Mouse (Mus musculus): Measurements from ENCODE around the gene Gpr153. TPM values are rescaled to one million over a fixed set of nuclear protein-coding genes. Genes with fewer than 3 reads are reported as not detected.

The Gpr153 gene
- polyA plus RNA-seq, 1 experiment from 2014 or later: 5.2 TPM

DNA sequence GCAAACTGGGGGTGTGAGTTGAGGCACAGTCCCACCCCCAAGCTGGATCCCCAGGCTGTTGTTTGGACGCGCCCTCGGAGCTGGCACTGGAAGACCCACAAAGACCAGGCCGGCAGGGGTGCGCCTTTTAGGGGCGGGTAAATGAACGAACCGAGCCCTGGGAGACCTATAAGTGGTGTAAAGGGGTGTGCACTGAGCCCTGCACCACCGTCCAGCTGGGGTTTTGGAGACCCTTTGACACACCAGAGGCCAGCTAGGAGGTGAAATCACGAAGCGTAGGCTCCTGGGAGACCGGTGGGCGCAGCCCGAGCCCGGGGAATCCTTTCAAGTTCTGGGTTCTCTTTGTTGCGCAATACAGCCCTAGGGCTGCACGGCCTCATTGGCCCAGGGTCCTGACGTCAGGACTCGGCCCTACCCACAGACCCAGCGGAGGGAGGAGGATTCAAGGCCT lies 674 bp downstream of the Gpr153 start:
- no peak for TF ChIP-seq CTCF (IDR thresholded peaks at IDR 0.05; ENCODE audit: low read depth)
- Histone ChIP-seq H3K36me3 (ENCODE audit: insufficient read depth, low read length) (no peaks in the 10 kb centered on the region), H3K4me2 (ENCODE audit: low read length) (peak overlapping the region; percentile 91), H3K27ac (no peak overlapping the region), H3K9ac (ENCODE audit: low read depth, low read length) (peak overlapping the region; percentile 58), H3K4me1 (replicated peaks; ENCODE audit: insufficient read depth, low read length) (peaks cover 13% of the 10 kb centered on the region; the same call in 1 of the 2 replicates), H3K9me3 (replicated peaks; ENCODE audit: low read length) (no peaks in the 10 kb centered on the region), H3K4me3 (replicated peaks; ENCODE audit: low read depth, low read length) (peak overlapping the region; percentile 57), H3K27me3 (ENCODE audit: insufficient read depth, low read length) (no peaks in the 10 kb centered on the region)
- no peak for DNase-seq (ENCODE audit: low spot score)
- WGBS: 1% methylated on average over 20 of the region's 20 CpGs
- ATAC-seq (replicated peaks; ENCODE audit: low FRiP score, low read depth): 0 out of 2 replicates have a peak, but pooled peaks have one; percentile 19

DNA sequence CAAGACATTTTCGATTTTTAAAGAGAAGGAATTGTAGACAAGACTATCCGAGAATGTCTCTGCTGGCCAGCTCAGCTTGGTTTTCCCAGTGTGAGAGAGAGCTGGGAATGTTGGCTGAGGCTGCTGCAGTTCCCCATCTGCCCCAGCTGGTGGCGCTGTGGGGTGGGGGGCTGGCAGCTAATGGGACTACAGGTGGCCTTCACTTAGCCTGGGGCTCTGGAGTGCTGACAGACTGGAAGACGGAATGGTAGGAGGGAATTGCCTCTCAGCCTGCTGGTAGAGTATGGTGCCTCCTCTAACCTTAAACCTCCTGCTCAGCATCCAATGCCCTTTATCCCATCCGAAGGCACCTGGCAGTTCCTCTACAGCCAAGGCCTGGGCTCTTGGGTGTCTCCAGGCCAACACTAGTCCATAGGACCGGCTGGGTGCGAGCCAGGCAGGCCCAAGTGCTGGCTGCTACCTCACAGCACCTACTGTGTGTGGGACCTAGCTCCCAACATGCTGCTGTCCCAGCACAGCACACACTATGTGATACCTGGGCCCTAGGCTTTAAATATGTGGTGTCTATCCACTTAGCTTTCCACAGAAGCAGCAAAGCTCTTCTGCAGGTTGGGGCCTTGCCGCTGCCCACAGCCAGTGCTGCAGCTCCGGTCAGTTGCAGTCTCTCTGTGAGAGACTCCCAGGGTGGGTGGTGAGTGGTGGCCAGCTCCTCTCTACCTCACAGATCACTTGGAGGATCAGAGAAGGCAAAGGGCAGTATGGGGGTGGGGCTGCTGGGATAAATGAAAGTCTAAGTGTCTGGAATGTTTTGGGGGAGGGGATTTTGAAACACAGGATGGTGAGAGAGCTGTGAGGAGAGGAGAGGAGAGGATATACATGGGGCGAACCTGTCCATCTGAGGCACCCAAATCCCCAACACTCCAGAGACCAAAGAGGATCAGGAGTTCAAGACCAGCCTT lies 2.6 kb downstream of the Gpr153 start:
- Histone ChIP-seq H3K4me3 (replicated peaks; ENCODE audit: low read depth, low read length) (no peak overlapping the region), H3K9me3 (replicated peaks; ENCODE audit: low read length) (no peaks in the 10 kb centered on the region), H3K4me1 (replicated peaks; ENCODE audit: insufficient read depth, low read length) (peaks cover 13% of the 10 kb centered on the region; the same call in 1 of the 2 replicates), H3K27ac (no peak overlapping the region), H3K36me3 (ENCODE audit: insufficient read depth, low read length) (no peaks in the 10 kb centered on the region), H3K9ac (ENCODE audit: low read depth, low read length) (no peak overlapping the region), H3K4me2 (ENCODE audit: low read length) (no peak overlapping the region), H3K27me3 (ENCODE audit: insufficient read depth, low read length) (no peaks in the 10 kb centered on the region)
- ATAC-seq (replicated peaks; ENCODE audit: low FRiP score, low read depth): no peak
- peak; percentile 71 for TF ChIP-seq CTCF (IDR thresholded peaks at IDR 0.05; ENCODE audit: low read depth)
- WGBS: 56% methylated on average over 10 of the region's 10 CpGs
- no peak for DNase-seq (ENCODE audit: low spot score)

DNA sequence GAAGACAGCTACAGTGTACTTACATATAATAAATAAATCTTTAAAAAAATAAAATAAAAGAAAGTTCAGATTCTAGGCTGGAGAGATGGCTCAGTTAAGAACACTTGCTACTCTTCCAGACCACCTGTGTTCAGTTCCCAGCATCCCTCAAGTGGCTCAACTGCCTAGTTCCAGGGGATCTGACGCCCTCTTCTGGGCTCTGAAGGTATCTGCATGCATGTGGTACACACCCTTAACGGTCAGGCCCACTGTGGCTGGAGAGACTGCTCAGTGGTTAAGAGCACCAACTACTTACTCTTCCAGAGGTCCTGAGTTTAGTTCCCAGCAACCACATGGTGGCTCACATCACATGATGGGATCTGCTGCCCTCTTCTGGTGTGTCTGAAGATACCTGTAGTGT lies 3.9 kb downstream of the Gpr153 start:
- ATAC-seq (replicated peaks; ENCODE audit: low FRiP score, low read depth) (no peak), DNase-seq (ENCODE audit: low spot score) (no peak)
- no peak overlapping the region for H3K4me2 ChIP-seq (ENCODE audit: low read length)
- H3K27ac ChIP-seq: no peak overlapping the region
- H3K27me3 ChIP-seq (ENCODE audit: insufficient read depth, low read length): peaks cover 12% of the 10 kb centered on the region
- H3K9ac ChIP-seq (ENCODE audit: low read depth, low read length): no peak overlapping the region
- no peaks in the 10 kb centered on the region for H3K9me3 ChIP-seq (replicated peaks; ENCODE audit: low read length)
- WGBS: 67% methylated on average over 2 of the region's 2 CpGs
- H3K4me1 ChIP-seq (replicated peaks; ENCODE audit: insufficient read depth, low read length): peaks cover 9% of the 10 kb centered on the region; the same call in 1 of the 2 replicates
- H3K36me3 ChIP-seq (ENCODE audit: insufficient read depth, low read length): no peaks in the 10 kb centered on the region
- peak; percentile 15; the same call in 1 of the 2 replicates for TF ChIP-seq CTCF (IDR thresholded peaks at IDR 0.05; ENCODE audit: low read depth)
- H3K4me3 ChIP-seq (replicated peaks; ENCODE audit: low read depth, low read length): no peak overlapping the region

DNA sequence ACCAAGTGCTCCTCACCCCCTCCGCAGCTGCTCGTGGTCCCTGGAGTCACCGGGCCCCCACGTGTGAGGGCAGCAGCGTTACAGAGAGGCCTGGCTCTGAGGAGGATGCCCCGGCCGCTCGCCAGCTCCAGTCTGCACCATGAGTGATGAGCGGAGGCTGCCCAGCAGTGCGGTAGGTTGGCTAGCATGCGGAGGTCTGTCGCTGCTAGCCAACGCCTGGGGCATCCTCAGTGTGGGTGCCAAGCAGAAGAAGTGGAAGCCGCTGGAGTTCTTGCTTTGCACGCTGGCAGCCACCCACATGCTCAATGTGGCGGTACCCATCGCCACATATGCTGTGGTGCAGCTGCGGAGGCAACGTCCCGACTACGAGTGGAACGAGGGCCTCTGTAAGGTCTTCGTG lies 5.0 kb downstream of the Gpr153 start:
- no peaks in the 10 kb centered on the region for H3K9me3 ChIP-seq (replicated peaks; ENCODE audit: low read length)
- DNase-seq (ENCODE audit: low spot score): no peak
- H3K9ac ChIP-seq (ENCODE audit: low read depth, low read length): no peak overlapping the region
- no peak overlapping the region for H3K4me3 ChIP-seq (replicated peaks; ENCODE audit: low read depth, low read length)
- no peak overlapping the region for H3K4me2 ChIP-seq (ENCODE audit: low read length)
- WGBS: 91% methylated on average over 23 of the region's 23 CpGs
- peaks cover 10% of the 10 kb centered on the region; the same call in 1 of the 2 replicates for H3K4me1 ChIP-seq (replicated peaks; ENCODE audit: insufficient read depth, low read length)
- no peak for TF ChIP-seq CTCF (IDR thresholded peaks at IDR 0.05; ENCODE audit: low read depth)
- peaks cover 22% of the 10 kb centered on the region for H3K27me3 ChIP-seq (ENCODE audit: insufficient read depth, low read length)
- H3K36me3 ChIP-seq (ENCODE audit: insufficient read depth, low read length): no peaks in the 10 kb centered on the region
- no peak overlapping the region for H3K27ac ChIP-seq
- no peak for ATAC-seq (replicated peaks; ENCODE audit: low FRiP score, low read depth)

DNA sequence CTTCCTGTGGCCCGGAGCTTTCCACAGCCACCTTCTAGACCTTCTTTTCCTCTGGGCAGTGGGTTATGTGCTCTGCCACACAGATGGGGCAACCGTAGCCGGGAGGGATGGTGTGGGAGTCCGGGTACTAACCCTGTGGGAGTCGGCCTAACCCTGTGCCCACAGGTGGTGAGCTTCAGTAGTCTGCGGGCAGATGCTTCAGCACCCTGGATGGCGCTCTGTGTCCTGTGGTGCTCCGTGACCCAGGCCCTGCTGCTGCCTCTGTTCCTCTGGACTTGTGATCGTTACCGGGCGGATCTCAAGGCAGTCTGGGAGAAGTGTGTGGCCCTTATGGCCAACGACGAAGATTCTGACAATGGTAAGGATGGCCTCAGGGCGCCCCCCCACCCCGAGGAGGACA lies 7.6 kb downstream of the Gpr153 start:
- Histone ChIP-seq H3K36me3 (ENCODE audit: insufficient read depth, low read length) (no peaks in the 10 kb centered on the region), H3K4me3 (replicated peaks; ENCODE audit: low read depth, low read length) (no peak overlapping the region), H3K9ac (ENCODE audit: low read depth, low read length) (no peak overlapping the region), H3K4me1 (replicated peaks; ENCODE audit: insufficient read depth, low read length) (0 out of 2 replicates have a peak, but pooled peaks cover 5% of the 10 kb centered on the region), H3K27me3 (ENCODE audit: insufficient read depth, low read length) (peaks cover 41% of the 10 kb centered on the region), H3K9me3 (replicated peaks; ENCODE audit: low read length) (no peaks in the 10 kb centered on the region), H3K27ac (no peak overlapping the region), H3K4me2 (ENCODE audit: low read length) (no peak overlapping the region)
- TF ChIP-seq CTCF (IDR thresholded peaks at IDR 0.05; ENCODE audit: low read depth): no peak
- no peak for DNase-seq (ENCODE audit: low spot score)
- no peak for ATAC-seq (replicated peaks; ENCODE audit: low FRiP score, low read depth)
- 52% methylated on average over 15 of the region's 15 CpGs for WGBS

DNA sequence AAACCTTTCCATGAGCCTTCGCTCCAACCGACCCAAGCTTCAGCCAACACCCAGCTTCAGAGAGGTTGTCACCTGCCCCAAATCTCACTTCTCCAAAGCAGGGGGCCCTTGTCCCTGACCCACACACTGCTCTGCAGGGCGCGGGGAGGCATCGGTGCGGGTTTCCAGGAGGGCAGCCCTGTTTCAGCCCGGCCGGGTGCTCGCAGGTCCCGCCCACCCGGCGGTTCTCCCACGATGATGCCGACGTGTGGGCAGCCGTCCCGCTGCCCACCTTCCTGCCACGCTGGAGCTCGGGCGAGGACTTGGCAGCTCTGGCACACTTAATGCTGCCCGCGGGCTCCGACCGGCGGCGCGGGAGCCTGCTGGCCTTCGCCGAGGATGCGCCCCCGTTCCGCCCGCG lies 8.7 kb downstream of the Gpr153 start:
- no peak for ATAC-seq (replicated peaks; ENCODE audit: low FRiP score, low read depth)
- 16% methylated on average over 33 of the region's 34 CpGs for WGBS
- peaks cover 52% of the 10 kb centered on the region for H3K27me3 ChIP-seq (ENCODE audit: insufficient read depth, low read length)
- no peak for TF ChIP-seq CTCF (IDR thresholded peaks at IDR 0.05; ENCODE audit: low read depth)
- peak overlapping the region; percentile 1; the same call in 1 of the 2 replicates for H3K4me3 ChIP-seq (replicated peaks; ENCODE audit: low read depth, low read length)
- H3K9me3 ChIP-seq (replicated peaks; ENCODE audit: low read length): no peaks in the 10 kb centered on the region
- no peak for DNase-seq (ENCODE audit: low spot score)
- H3K4me1 ChIP-seq (replicated peaks; ENCODE audit: insufficient read depth, low read length): 0 out of 2 replicates have a peak, but pooled peaks cover 5% of the 10 kb centered on the region
- no peaks in the 10 kb centered on the region for H3K36me3 ChIP-seq (ENCODE audit: insufficient read depth, low read length)
- H3K9ac ChIP-seq (ENCODE audit: low read depth, low read length): no peak overlapping the region
- peak overlapping the region; percentile 46 for H3K4me2 ChIP-seq (ENCODE audit: low read length)
- H3K27ac ChIP-seq: no peak overlapping the region

All from kidney, postnatal 0 days (tissue).